Mouse (Mus musculus): ENCODE measurements around the gene Irf2bpl. TPM values are rescaled to one million over a fixed set of nuclear protein-coding genes. Genes with fewer than 3 reads are reported as not detected.

Gene Irf2bpl
- polyA plus RNA-seq, 1 experiment from 2014 or later: 2.3 TPM

DNA sequence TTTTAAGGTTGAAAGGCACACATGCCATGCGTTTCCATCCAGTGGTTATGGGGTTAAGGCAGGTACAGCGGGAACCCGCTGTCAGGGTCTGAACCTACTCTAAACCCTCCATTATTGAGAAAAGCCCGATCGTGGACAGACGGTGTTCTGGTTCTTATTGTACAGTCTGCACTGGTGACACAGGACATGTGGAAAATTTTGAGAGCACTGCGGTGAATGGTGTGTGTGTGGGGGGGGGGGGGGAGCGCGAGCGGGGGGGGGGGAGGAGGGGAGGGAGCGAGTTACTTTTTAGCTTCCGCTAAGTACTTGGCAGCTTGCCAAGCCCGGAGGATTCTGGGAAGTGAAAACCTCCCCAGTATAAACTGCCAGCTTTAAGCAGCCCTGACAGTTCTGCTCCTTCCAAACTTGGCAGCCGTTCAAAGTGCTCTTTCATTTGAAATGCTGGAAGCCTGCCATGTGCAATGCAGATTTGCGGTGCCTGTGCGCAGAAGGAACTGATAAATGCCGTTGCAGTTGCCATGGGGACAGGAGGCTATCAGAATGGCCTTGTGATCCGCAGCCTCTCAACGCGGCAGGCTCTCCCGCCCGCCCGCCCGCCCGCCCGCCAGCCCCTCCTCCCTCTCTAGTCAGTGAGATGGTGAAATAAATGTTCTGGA is 9.7 kb upstream of the Irf2bpl start:
- under 1% methylated on average over 23 of the region's 26 CpGs for WGBS (ENCODE audit: insufficient replicate concordance)
- peak overlapping the region; percentile 61 for H3K9ac ChIP-seq (ENCODE audit: low read depth, low read length)
- peak; percentile 87 for ATAC-seq (ENCODE audit: low read depth)
- H3K4me1 ChIP-seq (ENCODE audit: control insufficient read depth, low read depth, low read length): peaks cover 65% of the 10 kb centered on the region
- peak overlapping the region; percentile 93 for H3K27ac ChIP-seq (ENCODE audit: low read length)
- H3K36me3 ChIP-seq (ENCODE audit: control insufficient read depth, insufficient read depth): no peaks in the 10 kb centered on the region
- H3K4me2 ChIP-seq (ENCODE audit: low read depth, low read length): peak overlapping the region; percentile 69
- H3K9me3 ChIP-seq (replicated peaks; ENCODE audit: control insufficient read depth, low read length): no peaks in the 10 kb centered on the region
- peak overlapping the region; percentile 56 for H3K4me3 ChIP-seq (ENCODE audit: low read depth, low read length)
- peaks cover 7% of the 10 kb centered on the region for H3K27me3 ChIP-seq (ENCODE audit: control insufficient read depth, insufficient read depth, low read depth, low read length)

GRCm38 (mm10) chr12:86893326-86894183 is 9.0 kb upstream of the Irf2bpl start:
- Histone ChIP-seq H3K4me3 (ENCODE audit: low read depth, low read length) (peak overlapping the region; percentile 51), H3K36me3 (ENCODE audit: control insufficient read depth, insufficient read depth) (no peaks in the 10 kb centered on the region), H3K4me1 (ENCODE audit: control insufficient read depth, low read depth, low read length) (peaks cover 70% of the 10 kb centered on the region), H3K27me3 (ENCODE audit: control insufficient read depth, insufficient read depth, low read depth, low read length) (peaks cover 15% of the 10 kb centered on the region), H3K27ac (ENCODE audit: low read length) (peak overlapping the region; percentile 93), H3K9ac (ENCODE audit: low read depth, low read length) (peak overlapping the region; percentile 60), H3K4me2 (ENCODE audit: low read depth, low read length) (peak overlapping the region; percentile 69), H3K9me3 (replicated peaks; ENCODE audit: control insufficient read depth, low read length) (no peaks in the 10 kb centered on the region)
- WGBS (ENCODE audit: insufficient replicate concordance): 6% methylated on average over 20 of the region's 20 CpGs
- ATAC-seq (ENCODE audit: low read depth): peak; percentile 19; the same call in 1 of the 2 replicates

DNA sequence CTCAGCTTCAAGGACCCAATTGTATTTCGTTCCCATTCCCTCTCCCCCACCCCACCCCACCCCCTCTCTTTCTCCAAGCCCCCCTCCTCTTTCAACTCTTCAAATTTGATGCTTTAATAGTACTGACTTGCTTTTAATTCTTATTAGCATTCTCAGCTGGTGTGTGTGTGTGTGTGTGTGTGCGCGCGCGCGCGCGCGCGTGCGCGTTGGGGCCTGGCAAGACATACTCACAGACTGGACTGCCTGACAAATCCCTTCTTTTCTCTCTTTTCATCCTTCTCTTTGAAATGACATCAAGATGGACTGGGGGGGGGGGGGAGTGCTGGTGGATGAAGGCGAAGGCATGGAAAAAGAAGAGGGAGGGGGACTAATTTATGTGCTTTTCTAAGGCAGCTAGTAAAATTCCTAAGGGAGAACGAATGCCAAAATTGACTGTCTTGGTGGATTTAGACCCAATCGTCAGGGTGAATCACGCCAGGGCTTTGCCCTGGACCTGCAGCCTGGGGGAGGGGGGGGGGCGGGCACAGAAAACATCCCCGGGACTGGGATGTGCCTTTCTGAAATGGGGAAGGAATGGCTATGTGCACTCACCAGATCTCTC is 8.2 kb upstream of the Irf2bpl start:
- no peak overlapping the region; the same call in 1 of the 2 replicates for H3K4me3 ChIP-seq (ENCODE audit: low read depth, low read length)
- peak overlapping the region; percentile 69 for H3K4me2 ChIP-seq (ENCODE audit: low read depth, low read length)
- ATAC-seq (ENCODE audit: low read depth): no peak
- peaks cover 78% of the 10 kb centered on the region for H3K4me1 ChIP-seq (ENCODE audit: control insufficient read depth, low read depth, low read length)
- WGBS (ENCODE audit: insufficient replicate concordance): 4% methylated on average over 18 of the region's 18 CpGs
- no peak overlapping the region; the same call in 1 of the 2 replicates for H3K9ac ChIP-seq (ENCODE audit: low read depth, low read length)
- H3K9me3 ChIP-seq (replicated peaks; ENCODE audit: control insufficient read depth, low read length): no peaks in the 10 kb centered on the region
- H3K27ac ChIP-seq (ENCODE audit: low read length): peak overlapping the region; percentile 76; the same call in 1 of the 2 replicates
- H3K36me3 ChIP-seq (ENCODE audit: control insufficient read depth, insufficient read depth): no peaks in the 10 kb centered on the region
- peaks cover 22% of the 10 kb centered on the region for H3K27me3 ChIP-seq (ENCODE audit: control insufficient read depth, insufficient read depth, low read depth, low read length)

DNA sequence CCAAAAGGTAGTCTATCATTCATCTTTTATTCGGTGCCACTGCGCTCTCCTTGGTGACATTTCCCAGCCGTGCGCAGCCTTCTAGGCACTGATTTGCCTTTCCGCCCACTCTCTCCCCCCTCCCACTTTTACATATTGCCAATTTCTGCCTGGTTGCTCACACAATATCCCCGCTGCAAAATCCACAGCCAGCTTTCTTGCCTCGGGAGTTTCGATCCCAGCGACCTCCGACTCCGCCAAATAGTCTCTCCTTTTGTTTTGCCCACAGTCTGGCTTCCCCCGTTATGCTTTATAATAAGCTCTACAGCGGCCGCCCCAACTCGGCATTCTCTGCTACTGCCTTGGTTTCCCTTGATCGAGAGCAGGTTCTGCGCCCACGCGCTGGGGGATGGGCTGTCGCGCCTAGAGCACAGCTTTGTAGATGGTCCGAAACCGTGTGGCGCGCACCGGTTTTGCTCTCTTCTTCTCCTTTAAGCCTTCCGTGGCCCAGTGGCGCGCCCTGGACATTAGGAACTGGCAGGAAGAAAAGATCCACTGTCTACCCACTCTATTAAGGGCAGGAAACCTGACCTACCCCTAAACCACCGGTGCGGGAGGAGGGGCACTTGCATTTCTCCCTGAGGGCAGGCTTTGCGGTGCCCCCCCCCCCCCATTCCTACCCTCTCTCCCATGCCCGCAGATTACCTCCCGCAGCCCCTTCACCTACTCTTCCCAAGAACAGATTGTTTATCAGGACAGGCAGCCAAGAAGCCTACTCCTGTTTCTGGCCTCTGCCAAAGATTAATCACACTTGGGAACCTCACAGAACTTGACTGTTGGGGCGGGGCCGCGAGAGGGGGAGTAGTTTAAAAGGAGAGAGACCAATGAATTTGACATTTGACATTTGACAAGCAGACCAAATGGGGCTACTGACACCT is 7.4 kb upstream of the Irf2bpl start:
- Histone ChIP-seq H3K36me3 (ENCODE audit: control insufficient read depth, insufficient read depth) (no peaks in the 10 kb centered on the region), H3K27me3 (ENCODE audit: control insufficient read depth, insufficient read depth, low read depth, low read length) (peaks cover 27% of the 10 kb centered on the region), H3K9ac (ENCODE audit: low read depth, low read length) (peak overlapping the region; percentile 42), H3K9me3 (replicated peaks; ENCODE audit: control insufficient read depth, low read length) (no peaks in the 10 kb centered on the region), H3K4me1 (ENCODE audit: control insufficient read depth, low read depth, low read length) (peaks cover 78% of the 10 kb centered on the region), H3K27ac (ENCODE audit: low read length) (peak overlapping the region; percentile 76), H3K4me2 (ENCODE audit: low read depth, low read length) (peak overlapping the region; percentile 69), H3K4me3 (ENCODE audit: low read depth, low read length) (peak overlapping the region; percentile 55)
- ATAC-seq (ENCODE audit: low read depth): no peak
- 2% methylated on average over 37 of the region's 37 CpGs for WGBS (ENCODE audit: insufficient replicate concordance)

DNA sequence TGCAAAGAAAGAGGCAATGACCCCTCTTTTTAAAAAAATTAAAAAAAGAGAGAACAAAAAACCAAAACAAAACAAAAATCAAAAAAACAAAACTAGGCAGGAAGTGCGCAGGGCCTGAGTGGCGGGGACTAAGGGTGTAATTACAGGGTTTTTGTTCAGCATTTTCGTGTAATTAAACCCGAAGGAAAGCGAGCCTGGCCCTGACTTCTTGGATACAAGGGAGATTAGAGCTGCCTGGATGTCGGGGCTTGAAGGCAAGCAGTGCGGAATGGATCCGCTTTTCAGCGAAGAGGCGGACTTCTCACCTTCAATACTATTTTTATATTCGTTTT is 6.8 kb upstream of the Irf2bpl start:
- no peaks in the 10 kb centered on the region for H3K9me3 ChIP-seq (replicated peaks; ENCODE audit: control insufficient read depth, low read length)
- H3K36me3 ChIP-seq (ENCODE audit: control insufficient read depth, insufficient read depth): no peaks in the 10 kb centered on the region
- H3K4me3 ChIP-seq (ENCODE audit: low read depth, low read length): peak overlapping the region; percentile 55
- peaks cover 33% of the 10 kb centered on the region for H3K27me3 ChIP-seq (ENCODE audit: control insufficient read depth, insufficient read depth, low read depth, low read length)
- peaks cover 76% of the 10 kb centered on the region for H3K4me1 ChIP-seq (ENCODE audit: control insufficient read depth, low read depth, low read length)
- H3K4me2 ChIP-seq (ENCODE audit: low read depth, low read length): peak overlapping the region; percentile 69
- peak overlapping the region; percentile 76 for H3K27ac ChIP-seq (ENCODE audit: low read length)
- 29% methylated on average over 11 of the region's 11 CpGs for WGBS (ENCODE audit: insufficient replicate concordance)
- no peak for ATAC-seq (ENCODE audit: low read depth)
- peak overlapping the region; percentile 42 for H3K9ac ChIP-seq (ENCODE audit: low read depth, low read length)

DNA sequence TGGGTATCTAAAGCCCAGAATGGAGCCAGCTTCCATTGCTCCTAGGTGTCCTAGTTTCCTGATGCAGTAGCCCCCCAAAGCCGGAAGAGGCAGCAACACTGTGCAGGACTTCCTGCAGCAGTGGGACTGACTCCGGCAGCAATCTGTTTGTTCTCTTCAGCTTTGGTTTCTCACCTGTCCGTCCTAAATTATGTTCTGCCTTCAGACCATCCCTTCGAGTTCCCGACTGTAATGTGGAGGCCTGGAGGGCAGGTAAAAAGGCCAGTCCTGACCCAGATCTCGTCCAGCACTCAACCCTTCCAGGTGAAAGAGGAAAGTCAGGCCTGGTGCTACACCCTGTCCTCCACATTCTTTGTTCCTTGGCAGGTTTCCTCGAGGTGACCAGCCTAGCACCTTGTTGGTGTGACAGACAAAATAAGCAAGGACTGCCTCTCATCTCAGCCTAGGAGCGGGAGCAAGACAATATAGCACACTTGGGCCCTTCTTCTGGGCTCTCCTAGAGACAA is 6.3 kb upstream of the Irf2bpl start:
- Histone ChIP-seq H3K9ac (ENCODE audit: low read depth, low read length) (peak overlapping the region; percentile 44; the same call in 1 of the 2 replicates), H3K27ac (ENCODE audit: low read length) (peak overlapping the region; percentile 90), H3K27me3 (ENCODE audit: control insufficient read depth, insufficient read depth, low read depth, low read length) (peaks cover 38% of the 10 kb centered on the region), H3K4me3 (ENCODE audit: low read depth, low read length) (no peak overlapping the region), H3K4me1 (ENCODE audit: control insufficient read depth, low read depth, low read length) (peaks cover 70% of the 10 kb centered on the region), H3K36me3 (ENCODE audit: control insufficient read depth, insufficient read depth) (no peaks in the 10 kb centered on the region), H3K4me2 (ENCODE audit: low read depth, low read length) (no peak overlapping the region), H3K9me3 (replicated peaks; ENCODE audit: control insufficient read depth, low read length) (no peaks in the 10 kb centered on the region)
- WGBS (ENCODE audit: insufficient replicate concordance): 46% methylated on average over 8 of the region's 8 CpGs
- ATAC-seq (ENCODE audit: low read depth): no peak

DNA sequence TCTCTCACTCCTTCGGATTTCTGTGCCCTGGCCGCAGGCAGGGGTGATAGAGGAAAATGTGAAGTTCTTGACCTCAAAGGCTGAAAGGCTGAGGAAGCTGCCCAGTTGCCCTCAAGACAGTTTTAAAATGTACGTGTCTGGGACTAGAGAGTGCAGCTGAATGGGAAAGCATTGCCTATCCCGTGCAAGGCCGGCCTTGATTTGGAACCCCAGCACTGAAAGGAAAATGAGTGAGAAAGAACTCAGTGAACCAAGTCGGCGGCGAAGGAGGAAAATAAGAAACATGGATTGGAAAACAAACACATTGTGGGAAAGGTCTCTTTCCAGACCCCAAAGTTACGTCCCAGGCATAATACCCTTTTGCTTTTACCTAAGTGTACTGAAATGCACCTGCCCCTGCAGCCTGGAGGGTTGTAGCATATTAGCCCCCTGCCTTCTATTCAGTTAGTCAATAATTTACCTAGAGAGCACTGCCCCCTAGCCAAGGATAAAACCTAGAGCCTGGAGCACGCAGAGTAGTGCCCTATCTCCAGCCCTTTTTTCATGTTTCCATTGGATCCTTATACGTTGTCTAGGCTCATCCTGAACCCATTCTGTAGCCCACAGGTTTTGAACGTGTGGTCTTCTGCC is 5.6 kb upstream of the Irf2bpl start:
- Histone ChIP-seq H3K9ac (ENCODE audit: low read depth, low read length) (no peak overlapping the region), H3K4me2 (ENCODE audit: low read depth, low read length) (no peak overlapping the region), H3K4me1 (ENCODE audit: control insufficient read depth, low read depth, low read length) (peaks cover 66% of the 10 kb centered on the region), H3K9me3 (replicated peaks; ENCODE audit: control insufficient read depth, low read length) (no peaks in the 10 kb centered on the region), H3K27me3 (ENCODE audit: control insufficient read depth, insufficient read depth, low read depth, low read length) (peaks cover 45% of the 10 kb centered on the region), H3K36me3 (ENCODE audit: control insufficient read depth, insufficient read depth) (no peaks in the 10 kb centered on the region), H3K27ac (ENCODE audit: low read length) (peak overlapping the region; percentile 90), H3K4me3 (ENCODE audit: low read depth, low read length) (no peak overlapping the region)
- 62% methylated on average over 12 of the region's 12 CpGs for WGBS (ENCODE audit: insufficient replicate concordance)
- no peak for ATAC-seq (ENCODE audit: low read depth)
